Mouse (Mus musculus): ENCODE results near the gene Fam174b. TPM values are rescaled to one million over a fixed set of nuclear protein-coding genes. Genes with fewer than 3 reads are reported as not detected.

Fam174b gene
- polyA plus RNA-seq (2015; fragmentation: Nextera tagmentation; extraction: Ambion mirVana) = 47.5 and 52.7 TPM in 2 replicates

DNA sequence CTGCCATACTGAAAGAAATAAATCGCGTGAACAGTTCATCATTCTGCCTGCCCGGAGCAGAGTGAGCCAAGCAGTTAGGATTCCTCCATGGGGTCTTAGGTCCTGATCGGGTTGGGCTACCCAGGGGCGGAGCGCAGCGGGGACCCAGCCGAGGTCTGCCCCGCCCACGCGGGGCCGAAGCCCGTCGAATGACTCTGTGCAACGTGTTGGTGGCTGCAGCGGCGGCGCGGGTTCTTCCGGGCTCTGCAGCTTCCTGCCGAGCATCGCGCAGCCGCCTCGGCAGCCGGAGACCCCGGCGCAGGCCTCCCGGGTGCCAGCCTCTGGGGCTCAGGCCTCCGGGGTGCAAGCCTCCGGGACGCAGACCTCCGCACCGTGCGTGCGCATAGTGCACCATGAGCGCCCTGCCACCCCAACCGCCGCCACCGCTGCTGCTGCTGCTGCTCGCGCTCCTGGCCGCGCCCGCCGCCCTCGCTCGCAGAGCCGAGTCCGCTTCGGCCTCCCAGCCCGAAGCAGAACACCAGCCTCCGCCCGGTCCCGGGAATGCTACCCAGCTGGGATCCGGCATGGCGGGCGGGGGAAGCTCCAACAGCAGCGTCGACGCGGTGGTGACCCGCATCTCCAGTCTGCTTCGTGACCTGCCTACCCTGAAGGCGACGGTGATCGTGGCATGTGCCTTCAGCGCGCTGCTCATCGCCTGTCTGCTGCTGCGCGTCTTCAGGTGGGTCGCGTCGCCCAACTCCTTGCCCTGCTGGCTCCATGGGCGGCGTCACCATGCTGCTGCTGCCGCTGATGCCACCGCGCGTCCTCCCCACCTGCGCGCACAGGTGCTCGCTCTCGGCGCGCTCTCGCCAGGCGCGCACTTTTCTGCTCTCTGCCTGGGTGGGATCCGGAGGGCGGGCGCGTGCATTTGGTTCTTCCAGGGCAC lies at the start of gene Fam174b:
TSS of gene Fam174b (plus strand) at position 192 of the 925 bp plus-strand sequence.

Small RNA genes within 50 kb of the gene (microRNA-seq; reads per million reads assigned to microRNA genes)
- not detected for gene Mir7234

Other genes starting within 250 kb of the Fam174b start
- 19.7 and 26.6 TPM in 2 replicates for gene Chd2, start 198.5 kb upstream of the Fam174b start, polyA plus RNA-seq (2015; fragmentation: Nextera tagmentation; extraction: Ambion mirVana)

All from urinary bladder, postnatal 0 days (tissue).